Mouse (Mus musculus) embryo, embryonic 11.5 days (tissue): ENCODE measurements around the gene Lrmda.

Source experiments
- DNase-seq: peaks from one replicate; pipeline ENCODE4 v3.0.0-alpha.2; 2012; ENCODE audit warnings: low read depth, low spot score

Lrmda gene

GRCm38 (mm10) chr14:22155034-22155433, 135.5 kb downstream of the Lrmda start:
- no peak for DNase-seq

- DNase-seq, result no peak
Measured at GRCm38 (mm10) chr14:22155512-22156026, 136.1 kb downstream of the Lrmda start.

GRCm38 (mm10) chr14:22156991-22157390, 137.5 kb downstream of the Lrmda start:
- no peak for DNase-seq

- DNase-seq, result no peak
Measured at GRCm38 (mm10) chr14:22161416-22161815, 141.9 kb downstream of the Lrmda start.

GRCm38 (mm10) chr14:22167285-22167684, 147.8 kb downstream of the Lrmda start:
- no peak for DNase-seq

- DNase-seq, result peak; percentile 69
Measured at GRCm38 (mm10) chr14:22168077-22168794, 148.7 kb downstream of the Lrmda start.

- no peak for DNase-seq
Measured at GRCm38 (mm10) chr14:22168795-22169568, 149.5 kb downstream of the Lrmda start.

- no peak for DNase-seq
Measured at GRCm38 (mm10) chr14:22174757-22175156, 155.2 kb downstream of the Lrmda start.

GRCm38 (mm10) chr14:22179761-22180160, 160.2 kb downstream of the Lrmda start:
- no peak for DNase-seq

GRCm38 (mm10) chr14:22181508-22181907, 162.0 kb downstream of the Lrmda start:
- DNase-seq, result no peak

GRCm38 (mm10) chr14:22183195-22183594, 163.7 kb downstream of the Lrmda start:
- DNase-seq, result no peak

- DNase-seq, result no peak
Measured at GRCm38 (mm10) chr14:22185452-22185851, 165.9 kb downstream of the Lrmda start.

GRCm38 (mm10) chr14:22190111-22190510, 170.6 kb downstream of the Lrmda start:
- no peak for DNase-seq

- DNase-seq, result no peak
Measured at GRCm38 (mm10) chr14:22192185-22192584, 172.7 kb downstream of the Lrmda start.

GRCm38 (mm10) chr14:22198021-22198420, 178.5 kb downstream of the Lrmda start:
- DNase-seq, result no peak

GRCm38 (mm10) chr14:22198641-22199425, 179.3 kb downstream of the Lrmda start:
- no peak for DNase-seq

- no peak for DNase-seq
Measured at GRCm38 (mm10) chr14:22201667-22202066, 182.2 kb downstream of the Lrmda start.

- no peak for DNase-seq
Measured at GRCm38 (mm10) chr14:22210601-22211000, 191.1 kb downstream of the Lrmda start.

- DNase-seq, result no peak
Measured at GRCm38 (mm10) chr14:22218183-22218582, 198.7 kb downstream of the Lrmda start.

- no peak for DNase-seq
Measured at GRCm38 (mm10) chr14:22222038-22222437, 202.5 kb downstream of the Lrmda start.

- DNase-seq, result no peak
Measured at GRCm38 (mm10) chr14:22222574-22222973, 203.1 kb downstream of the Lrmda start.

- DNase-seq, result no peak
Measured at GRCm38 (mm10) chr14:22226205-22226604, 206.7 kb downstream of the Lrmda start.
